Mouse (Mus musculus) Patski (cell line): ENCODE measurements at regions not wholly inside any gene's neighbourhood (a gene's known extent, or its start where the extent isn't known, plus 50 kb on each side); places are given as distances from the start of the nearest gene placed in this dataset.

ENCODE experiments used
- ATAC-seq: fragments of 100-300 bp; one replicate; pipeline ENCODE4 v1.8.0; 2021
- CTCF ChIA-PET: fragments of 350-600 bp; sonication (Branson Sonifier 250); formaldehyde crosslinking; loops from one replicate; lab custom pipeline; 2022; ENCODE audit warnings: inconsistent platforms; lab: Charles Lee
- POLR2A ChIA-PET: fragments of 350-600 bp; sonication (Branson Sonifier 250); formaldehyde crosslinking; loops from one replicate; lab custom pipeline; 2022; ENCODE audit warnings: antibody characterized with exemption, inconsistent platforms; lab: Charles Lee
- DNase-seq: peaks from one replicate; pipeline ENCODE4 v3.0.0-alpha.2; 2011; ENCODE audit warnings: low read depth, low spot score
- H3K27me3 ChIP-seq: fragments of 371-371 bp; one replicate; pipeline ENCODE4 v1.5.1; 2021
- CTCF ChIP-seq: fragments of 100-300 bp; IDR thresholded peaks from one replicate; pipeline ENCODE4 v1.5.1; 2021
- in situ Hi-C: fragments of 300-500 bp; cut with MboI; formaldehyde crosslinking; loops from 3 replicates; pipeline ENCODE4 v1.11.1; 2018; ENCODE audit warnings: low pct_unique_long_range_greater_than_20kb, mixed read lengths

DNA sequence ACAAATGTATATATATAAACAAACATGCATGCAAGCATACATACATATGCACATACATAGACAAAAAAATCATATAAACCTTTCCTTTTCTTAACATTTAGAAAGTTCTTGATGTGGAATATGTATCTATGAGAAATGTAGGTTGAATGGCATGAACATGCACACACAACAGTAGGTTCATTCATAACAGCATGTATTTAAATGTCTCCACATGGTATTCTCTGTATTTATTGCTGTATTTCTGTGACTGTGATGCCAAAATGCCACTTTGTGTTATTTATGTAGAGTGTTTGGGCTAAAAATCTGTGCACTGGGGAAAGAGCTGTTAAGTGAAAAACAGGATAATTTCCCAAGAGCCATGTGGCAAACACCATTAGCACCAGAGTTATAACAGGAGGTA is 1528.2 kb upstream of the Dsel start:
- in situ Hi-C loops = no loop called here

DNA sequence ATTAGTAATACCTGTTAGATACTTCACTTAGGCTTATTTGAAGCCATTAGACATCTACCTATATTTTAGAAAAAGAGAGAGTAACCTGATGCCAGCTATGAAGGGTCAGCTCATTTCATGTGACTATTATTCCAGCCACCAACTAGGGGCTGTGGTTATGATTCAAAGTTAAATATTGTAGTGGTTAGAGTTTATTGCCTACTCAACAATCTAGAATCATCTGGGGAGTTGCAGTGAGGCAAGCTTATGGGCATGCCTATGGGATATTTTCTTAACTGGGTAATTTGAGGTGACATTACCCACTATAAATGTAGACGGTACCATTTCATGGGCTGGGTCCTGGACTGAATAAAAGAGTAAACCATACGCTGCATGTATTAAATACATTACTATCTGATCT is 1525.2 kb upstream of the Dsel start:
- no peak for TF ChIP-seq CTCF
- in situ Hi-C loops = no loop called here
- POLR2A ChIA-PET = interaction anchor here (0.5 kb wide), 1 partner anchor 109 kb away, joined by 3 read pairs; no protein-coding TSS in a partner anchor
- ATAC-seq = no peak
- no peaks in the 10 kb centered on the region for H3K27me3 ChIP-seq
- CTCF ChIA-PET = no interaction called here
- no peak for DNase-seq

More for the DNA sequence above, 1528.2 kb upstream of the Dsel start:
- ChIA-PET CTCF (no interaction called here), POLR2A (no interaction called here)
- DNase-seq = no peak
- ATAC-seq = no peak
- H3K27me3 ChIP-seq = no peaks in the 10 kb centered on the region
- no peak for TF ChIP-seq CTCF

DNA sequence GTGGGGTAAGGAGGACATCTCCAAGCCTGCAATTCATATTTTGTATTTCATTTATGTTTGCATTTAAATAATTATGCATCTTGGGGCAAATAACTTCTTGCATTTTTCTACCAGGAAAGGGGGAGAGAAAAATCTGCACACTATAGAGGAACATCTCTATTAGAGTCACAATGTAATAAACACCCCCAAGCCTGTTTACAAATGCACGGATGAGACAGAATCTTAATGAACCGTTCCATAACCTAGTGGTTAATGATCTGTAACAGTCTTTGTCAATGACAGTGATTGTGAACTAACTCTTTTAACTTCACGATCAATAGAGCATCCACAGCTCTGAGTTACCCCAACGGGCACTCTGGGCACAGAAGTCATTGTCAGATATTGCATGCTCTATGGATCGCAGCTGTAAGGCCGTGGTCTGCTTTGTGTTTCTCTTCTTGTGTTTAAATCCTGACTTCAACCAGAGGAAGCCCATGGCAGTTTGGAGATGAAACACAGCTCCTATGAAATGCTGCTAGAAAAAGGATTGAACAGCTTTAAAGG is 1520.2 kb upstream of the Dsel start:
- no peak for TF ChIP-seq CTCF
- POLR2A ChIA-PET = no interaction called here
- CTCF ChIA-PET = no interaction called here
- ATAC-seq (no peak), DNase-seq (no peak)
- in situ Hi-C loops = no loop called here
- no peaks in the 10 kb centered on the region for H3K27me3 ChIP-seq

DNA sequence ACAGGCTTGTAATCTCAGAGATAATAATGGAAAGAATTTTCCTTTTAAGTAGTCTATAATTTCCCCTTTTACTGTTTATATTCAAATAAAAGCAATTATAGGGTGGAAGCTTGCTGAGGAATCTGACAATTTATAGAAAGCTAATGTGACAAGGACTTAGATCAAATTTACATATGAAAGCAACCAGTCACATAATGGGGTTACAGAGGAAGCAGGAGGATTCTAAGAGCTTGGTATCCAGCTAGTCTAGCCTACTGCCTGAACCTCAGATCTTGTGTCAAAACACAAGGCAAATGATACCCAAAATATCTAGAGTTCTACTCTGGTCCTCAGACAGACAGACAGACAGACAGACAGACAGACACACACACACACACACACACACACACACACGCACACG is 1519.0 kb upstream of the Dsel start:
- no peak for TF ChIP-seq CTCF
- H3K27me3 ChIP-seq = no peaks in the 10 kb centered on the region
- no peak for DNase-seq
- POLR2A ChIA-PET = interaction anchor here (0.6 kb wide), 1 partner anchor 1878 kb away, joined by 4 read pairs; no protein-coding TSS in a partner anchor
- no peak for ATAC-seq
- in situ Hi-C loops = no loop called here
- CTCF ChIA-PET = no interaction called here

DNA sequence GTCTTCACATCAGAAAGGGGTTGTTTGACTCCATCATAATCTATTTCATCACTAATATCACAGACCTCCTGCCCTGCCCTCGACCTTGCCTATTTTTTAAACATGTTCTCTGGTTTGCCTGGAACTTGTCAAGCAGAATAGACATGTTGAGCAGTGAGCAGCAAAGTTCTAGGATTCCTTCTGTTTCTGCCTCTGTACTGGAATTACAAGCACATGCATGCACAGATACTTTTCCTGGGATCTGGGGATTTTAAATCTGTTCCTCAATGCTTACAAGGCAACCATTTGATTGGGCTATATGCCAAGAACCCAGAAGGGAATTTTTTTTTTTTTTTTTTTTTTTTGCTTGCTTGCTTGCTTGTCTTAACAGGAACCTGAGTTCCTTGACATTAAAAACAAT is 1508.0 kb upstream of the Dsel start:
- no peak for DNase-seq
- no peak for ATAC-seq
- TF ChIP-seq CTCF = no peak
- ChIA-PET CTCF (no interaction called here), POLR2A (interaction anchor here (0.7 kb wide), 1 partner anchor 670 kb away, joined by 3 read pairs; no protein-coding TSS in a partner anchor)
- in situ Hi-C loops = no loop called here
- H3K27me3 ChIP-seq = no peaks in the 10 kb centered on the region

DNA sequence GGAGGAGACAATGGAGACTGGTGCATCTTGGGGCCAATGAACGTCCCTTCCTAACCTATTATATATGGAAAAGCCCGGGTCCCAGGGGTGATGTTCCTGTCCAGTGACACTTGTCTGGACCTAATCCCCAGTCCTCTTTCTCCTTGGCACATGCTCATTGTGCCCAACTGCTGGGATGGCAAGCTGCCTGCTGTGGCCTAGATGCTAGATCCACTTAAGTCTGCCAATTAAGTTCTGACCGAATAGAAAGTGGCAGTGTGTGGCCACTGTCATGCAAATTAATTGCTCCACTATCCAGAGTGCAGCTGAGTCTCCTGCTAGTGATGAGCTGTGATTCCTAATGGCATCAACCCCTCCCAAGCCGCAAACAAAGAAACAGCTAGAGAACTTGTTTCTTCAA is 1493.5 kb upstream of the Dsel start:
- in situ Hi-C loops = no loop called here
- TF ChIP-seq CTCF = no peak
- POLR2A ChIA-PET = no interaction called here
- ATAC-seq = no peak
- no peak for DNase-seq
- no peaks in the 10 kb centered on the region for H3K27me3 ChIP-seq
- CTCF ChIA-PET = no interaction called here

DNA sequence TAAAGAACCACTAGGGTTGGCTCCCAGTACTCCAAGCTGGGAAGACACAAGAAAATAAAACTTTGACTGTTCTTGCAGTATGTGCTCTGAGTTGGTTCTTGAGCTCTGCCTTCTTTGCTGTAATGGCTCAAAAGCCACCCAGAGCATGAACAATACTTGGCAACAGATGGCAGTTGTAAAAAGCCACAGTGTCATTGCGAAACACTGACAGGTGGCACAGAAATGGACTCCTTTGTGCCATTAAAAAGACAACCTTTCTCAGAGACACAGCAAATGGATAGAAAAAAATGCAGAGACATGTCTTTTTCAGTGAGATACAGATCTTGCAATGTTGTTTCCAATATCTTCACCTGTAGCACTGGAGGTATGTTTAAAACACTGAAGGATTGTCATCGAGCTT is 1443.3 kb upstream of the Dsel start:
- no peak for TF ChIP-seq CTCF
- CTCF ChIA-PET = no interaction called here

DNA sequence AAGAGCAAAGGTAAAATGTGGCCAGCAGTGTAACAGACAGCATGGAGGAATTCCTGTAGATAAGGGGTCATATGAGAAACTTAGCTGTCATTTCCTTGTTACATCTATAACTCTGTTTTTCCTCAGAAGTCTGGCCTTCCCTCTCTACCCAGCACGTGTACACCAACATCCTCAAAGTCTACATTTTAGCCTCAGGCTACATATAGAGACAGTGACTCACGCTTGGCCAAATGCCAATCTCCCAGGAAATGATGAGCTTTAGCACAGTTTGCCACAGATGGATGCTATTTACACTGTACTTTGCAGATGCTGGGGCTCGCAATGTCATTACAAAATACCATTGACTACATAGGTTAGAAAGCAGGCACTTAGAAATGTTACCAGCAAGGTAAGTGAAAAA is 1433.1 kb upstream of the Dsel start:
- CTCF ChIA-PET = no interaction called here
- DNase-seq (peak; percentile 59), ATAC-seq (peak; percentile 79)
- POLR2A ChIA-PET = no interaction called here
- in situ Hi-C loops = no loop called here
- no peak for TF ChIP-seq CTCF
- H3K27me3 ChIP-seq = no peaks in the 10 kb centered on the region

More for the DNA sequence above, 1443.3 kb upstream of the Dsel start:
- H3K27me3 ChIP-seq = no peaks in the 10 kb centered on the region
- POLR2A ChIA-PET = no interaction called here
- ATAC-seq = no peak
- no peak for DNase-seq
- in situ Hi-C loops = no loop called here

DNA sequence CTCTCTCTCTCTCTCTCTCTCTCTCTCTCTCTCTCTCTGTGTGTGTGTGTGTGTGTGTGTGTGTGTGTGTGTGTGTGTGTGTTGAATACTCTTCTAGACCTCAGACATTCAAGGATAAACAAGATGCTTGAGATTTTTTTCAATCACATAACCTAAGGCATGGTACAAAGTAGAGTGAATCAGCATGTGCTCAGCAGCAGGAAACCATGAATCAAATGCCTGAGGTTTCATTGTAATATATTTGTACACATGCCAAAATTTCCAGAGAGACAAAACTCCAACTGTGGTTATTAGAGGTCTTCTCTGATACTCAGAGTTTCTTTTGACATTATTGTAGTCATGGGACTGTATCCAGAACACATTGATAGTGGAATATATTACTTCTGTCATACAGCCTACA is 1423.5 kb upstream of the Dsel start:
- no peak for TF ChIP-seq CTCF
- DNase-seq (peak; percentile 10), ATAC-seq (no peak)
- CTCF ChIA-PET = no interaction called here
- no peaks in the 10 kb centered on the region for H3K27me3 ChIP-seq
- POLR2A ChIA-PET = no interaction called here
- in situ Hi-C loops = no loop called here

DNA sequence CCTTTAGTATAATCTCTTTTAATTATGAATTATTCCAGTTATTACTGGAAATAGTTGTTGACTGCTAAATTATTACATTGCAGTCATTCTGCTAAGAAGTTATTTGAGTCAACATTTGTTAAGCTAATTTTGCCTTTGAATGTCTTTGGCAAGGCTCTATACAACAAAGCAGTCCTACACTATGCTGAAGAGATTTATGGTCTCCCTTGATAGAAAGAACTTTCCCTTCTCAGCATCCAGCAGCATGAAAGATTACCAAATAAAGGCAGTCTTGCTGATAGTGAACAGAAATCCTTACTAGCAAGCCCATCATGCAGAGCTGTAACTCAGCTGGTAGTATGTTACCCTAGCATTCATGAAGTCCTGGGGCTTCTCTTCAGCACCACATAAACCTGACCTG is 1419.4 kb upstream of the Dsel start:
- ChIA-PET CTCF (no interaction called here), POLR2A (no interaction called here)
- TF ChIP-seq CTCF = no peak
- ATAC-seq (no peak), DNase-seq (no peak)
- no peaks in the 10 kb centered on the region for H3K27me3 ChIP-seq
- in situ Hi-C loops = no loop called here

DNA sequence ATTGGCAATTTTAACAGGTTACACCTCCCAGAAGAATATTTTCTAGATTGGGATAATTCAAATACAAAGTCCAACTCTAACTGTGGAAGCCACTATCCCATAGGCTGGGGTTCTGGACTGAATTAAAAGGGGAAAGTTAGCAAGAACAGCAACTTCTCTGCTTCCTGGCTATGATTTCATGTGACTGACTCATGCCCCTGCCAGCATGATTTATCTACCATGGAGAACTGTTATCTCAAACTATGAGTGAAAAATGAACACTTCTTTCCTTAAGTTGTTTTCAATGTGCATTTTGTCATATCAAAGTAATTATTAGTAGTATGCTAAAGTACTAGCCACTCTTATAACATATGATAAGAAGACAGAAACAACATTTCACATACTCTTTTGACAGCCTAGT is 1394.7 kb upstream of the Dsel start:
- no peaks in the 10 kb centered on the region for H3K27me3 ChIP-seq
- CTCF ChIA-PET = no interaction called here
- no peak for ATAC-seq
- DNase-seq = no peak
- in situ Hi-C loops = no loop called here
- POLR2A ChIA-PET = no interaction called here
- TF ChIP-seq CTCF = no peak

DNA sequence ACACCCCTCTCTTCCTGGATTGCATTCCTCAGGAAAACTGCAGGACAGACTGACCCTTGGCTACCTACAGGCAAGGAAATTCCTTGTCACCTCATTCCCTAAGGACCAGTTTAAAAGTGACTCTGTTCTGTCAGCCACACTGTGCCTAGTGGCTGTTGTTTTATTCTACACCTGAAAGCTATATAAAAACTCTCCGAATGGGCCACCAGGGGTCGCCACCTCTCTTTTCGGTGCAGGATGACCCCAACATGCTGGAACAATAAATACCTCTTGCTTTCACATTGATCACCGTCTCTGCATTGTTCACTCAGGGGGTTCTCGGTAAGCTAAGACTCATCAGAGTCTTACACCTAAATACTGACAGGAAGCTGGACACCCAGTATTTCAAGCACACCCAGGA is 1382.6 kb upstream of the Dsel start:
- POLR2A ChIA-PET = no interaction called here
- no peaks in the 10 kb centered on the region for H3K27me3 ChIP-seq
- ATAC-seq (no peak), DNase-seq (no peak)
- in situ Hi-C loops = no loop called here
- CTCF ChIA-PET = interaction anchor here (1.2 kb wide), 1 partner anchor 33 kb away, joined by 3 read pairs; no protein-coding TSS in a partner anchor
- peak; percentile 36 for TF ChIP-seq CTCF
